Mouse (Mus musculus) kidney, postnatal 0 days (tissue): ENCODE data around the gene Cdh4. TPM values are rescaled to one million over a fixed set of nuclear protein-coding genes. Genes with fewer than 3 reads are reported as not detected.

Source experiments
- ATAC-seq: fragments of 200-750 bp; cut with Nextera tagmentation; replicated peaks from 2 replicates; pipeline ENCODE4 v1.8.0; 2017; ENCODE audit warnings: low read depth, moderate number of reproducible peaks, moderate TSS enrichment, moderate library complexity; ENCODE audit not compliant: low FRiP score
- DNase-seq: peaks from one replicate; pipeline ENCODE4 v3.0.0-alpha.2; 2016; ENCODE audit warnings: low spot score
- H3K27ac ChIP-seq: fragments of 300-500 bp; sonication (generic); 2 replicates; pipeline ENCODE4 v1.5.1; 2014; ENCODE audit warnings: mild to moderate bottlenecking
- H3K27me3 ChIP-seq: fragments of 300-500 bp; sonication (generic); 2 replicates; pipeline ENCODE4 v1.6.1; 2014; ENCODE audit warnings: low read length, mixed read lengths; ENCODE audit not compliant: insufficient read depth
- H3K36me3 ChIP-seq: fragments of 300-500 bp; sonication (generic); 2 replicates; pipeline ENCODE4 v1.6.1; 2014; ENCODE audit warnings: low read length, mixed read lengths; ENCODE audit not compliant: insufficient read depth
- H3K4me1 ChIP-seq: fragments of 300-500 bp; sonication (generic); replicated peaks from 2 replicates; pipeline ENCODE4 v1.6.1; 2014; ENCODE audit warnings: antibody characterized with exemption, low read length, mixed read lengths; ENCODE audit not compliant: insufficient read depth
- H3K4me2 ChIP-seq: fragments of 300-500 bp; sonication (generic); 2 replicates; pipeline ENCODE4 v1.6.1; 2014; ENCODE audit warnings: mild to moderate bottlenecking, low read length, moderate library complexity, mixed read lengths
- H3K4me3 ChIP-seq: fragments of 300-500 bp; sonication (generic); replicated peaks from 2 replicates; pipeline ENCODE4 v1.5.1; 2014; ENCODE audit warnings: low read depth, low read length
- H3K9ac ChIP-seq: fragments of 300-500 bp; sonication (generic); 2 replicates; pipeline ENCODE4 v1.6.1; 2014; ENCODE audit warnings: low read depth, low read length
- H3K9me3 ChIP-seq: fragments of 300-500 bp; sonication (generic); replicated peaks from 2 replicates; pipeline ENCODE4 v1.6.1; 2016; ENCODE audit warnings: low read length, inconsistent platforms, mixed read lengths
- CTCF ChIP-seq: IDR thresholded peaks from 2 replicates; pipeline ENCODE4 v1.5.1; 2016; ENCODE audit warnings: antibody characterized with exemption, low read depth, mild to moderate bottlenecking, moderate library complexity
- WGBS: fragments of 180-500 bp; shearing (Covaris S2); extraction: QIAGEN DNeasy Blood & Tissue Kit; methylation state at CpG from one replicate; pipeline ENCODE4 v1.1.7; 2014; 5-methylcytosine and 5-hydroxymethylcytosine counted together
- polyA plus RNA-seq: library from polyadenylated mRNA; unstranded; fragments of >200 nt; fragmentation: Nextera tagmentation; extraction: Ambion mirVana; gene quantifications from 2 replicates; pipeline ENCODE4 v1.2.1, GENCODE M21; 2015

Gene Cdh4
- polyA plus RNA-seq, 1 experiment from 2014 or later: 11.5 TPM

GRCm38 (mm10) chr2:179774440-179775110, 332.3 kb downstream of the Cdh4 start:
- no peak overlapping the region for H3K4me3 ChIP-seq
- peak overlapping the region; percentile 70; the same call in 1 of the 2 replicates for H3K27ac ChIP-seq
- no peaks in the 10 kb centered on the region for H3K27me3 ChIP-seq
- no peaks in the 10 kb centered on the region for H3K9me3 ChIP-seq
- no peak overlapping the region for H3K9ac ChIP-seq
- ATAC-seq (peak; percentile 87), DNase-seq (peak; percentile 55)
- peak overlapping the region; percentile 18; the same call in 1 of the 2 replicates for H3K4me2 ChIP-seq
- TF ChIP-seq CTCF: no peak
- H3K4me1 ChIP-seq: peaks cover 7% of the 10 kb centered on the region; the same call in 1 of the 2 replicates
- 15% methylated on average over 13 of the region's 13 CpGs for WGBS
- no peaks in the 10 kb centered on the region for H3K36me3 ChIP-seq

- no peak for TF ChIP-seq CTCF
- no peak overlapping the region for H3K4me3 ChIP-seq
- H3K9me3 ChIP-seq: no peaks in the 10 kb centered on the region
- H3K4me2 ChIP-seq: no peak overlapping the region
- H3K27me3 ChIP-seq: no peaks in the 10 kb centered on the region
- no peak for ATAC-seq
- no peaks in the 10 kb centered on the region for H3K36me3 ChIP-seq
- 58% methylated on average over 10 of the region's 10 CpGs for WGBS
- H3K4me1 ChIP-seq: peaks cover 7% of the 10 kb centered on the region; the same call in 1 of the 2 replicates
- no peak for DNase-seq
- no peak overlapping the region for H3K27ac ChIP-seq
- H3K9ac ChIP-seq: no peak overlapping the region
Observed at GRCm38 (mm10) chr2:179775999-179776705, 333.9 kb downstream of the Cdh4 start.

GRCm38 (mm10) chr2:179779266-179779665, 337.0 kb downstream of the Cdh4 start:
- DNase-seq (no peak), ATAC-seq (no peak)
- Histone ChIP-seq H3K36me3 (no peaks in the 10 kb centered on the region), H3K4me1 (peaks cover 4% of the 10 kb centered on the region; the same call in 1 of the 2 replicates), H3K9me3 (no peaks in the 10 kb centered on the region), H3K4me3 (no peak overlapping the region), H3K4me2 (no peak overlapping the region), H3K27me3 (no peaks in the 10 kb centered on the region), H3K27ac (no peak overlapping the region), H3K9ac (no peak overlapping the region)
- TF ChIP-seq CTCF: no peak
- WGBS: 38% methylated on average over 9 of the region's 9 CpGs

GRCm38 (mm10) chr2:179780961-179781360, 338.7 kb downstream of the Cdh4 start:
- Histone ChIP-seq H3K36me3 (no peaks in the 10 kb centered on the region), H3K4me1 (no peaks in the 10 kb centered on the region), H3K27me3 (no peaks in the 10 kb centered on the region), H3K4me3 (no peak overlapping the region), H3K27ac (no peak overlapping the region), H3K9ac (no peak overlapping the region), H3K4me2 (no peak overlapping the region), H3K9me3 (no peaks in the 10 kb centered on the region)
- TF ChIP-seq CTCF: no peak
- DNase-seq (no peak), ATAC-seq (no peak)
- 42% methylated on average over 4 of the region's 4 CpGs for WGBS

- Histone ChIP-seq H3K4me1 (no peaks in the 10 kb centered on the region; the same call in 1 of the 2 replicates), H3K36me3 (no peaks in the 10 kb centered on the region), H3K4me3 (no peak overlapping the region), H3K9me3 (no peaks in the 10 kb centered on the region), H3K27ac (no peak overlapping the region), H3K9ac (no peak overlapping the region), H3K4me2 (no peak overlapping the region), H3K27me3 (no peaks in the 10 kb centered on the region)
- DNase-seq (no peak), ATAC-seq (no peak)
- TF ChIP-seq CTCF: no peak
- 34% methylated on average over 18 of the region's 18 CpGs for WGBS
Observed at GRCm38 (mm10) chr2:179787256-179787655, 345.0 kb downstream of the Cdh4 start.

- Histone ChIP-seq H3K9ac (no peak overlapping the region), H3K4me3 (no peak overlapping the region), H3K27me3 (no peaks in the 10 kb centered on the region), H3K9me3 (no peaks in the 10 kb centered on the region), H3K4me2 (no peak overlapping the region), H3K27ac (no peak overlapping the region), H3K4me1 (no peaks in the 10 kb centered on the region; the same call in 1 of the 2 replicates), H3K36me3 (no peaks in the 10 kb centered on the region)
- no peak for TF ChIP-seq CTCF
- ATAC-seq (no peak), DNase-seq (no peak)
- 60% methylated on average over 5 of the region's 5 CpGs for WGBS
Observed at GRCm38 (mm10) chr2:179787797-179788196, 345.6 kb downstream of the Cdh4 start.
